Mouse (Mus musculus) mesoderm, embryonic 11.5 days (tissue): ENCODE measurements at regions not wholly inside any gene's neighbourhood (a gene's known extent, or its start where the extent isn't known, plus 50 kb on each side); places are given as distances from the start of the nearest gene placed in this dataset.

Source experiments
- DNase-seq: peaks from one replicate; pipeline ENCODE4 v3.0.0-alpha.2; 2012; ENCODE audit warnings: low read depth, low spot score

DNA sequence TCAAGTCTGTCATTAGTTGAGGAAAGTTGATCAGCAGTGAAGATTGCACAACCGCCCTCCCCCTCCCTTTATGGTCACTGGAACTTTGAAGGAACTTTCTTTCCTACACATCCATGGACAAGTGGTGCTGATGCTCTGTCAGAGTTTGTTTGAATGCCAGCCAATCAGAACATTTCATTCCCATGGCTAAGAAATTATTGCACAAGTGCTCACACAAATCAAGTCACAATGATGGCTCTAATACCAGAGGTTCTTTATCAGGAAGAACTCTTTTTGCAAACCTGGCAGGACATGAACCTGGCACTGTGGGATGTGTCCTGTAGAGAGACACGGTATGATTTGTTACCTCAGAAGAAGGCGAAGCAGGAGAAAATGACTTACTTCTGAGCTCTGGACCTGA is 54.3 kb upstream of the Spry2 start:
- no peak for DNase-seq

DNA sequence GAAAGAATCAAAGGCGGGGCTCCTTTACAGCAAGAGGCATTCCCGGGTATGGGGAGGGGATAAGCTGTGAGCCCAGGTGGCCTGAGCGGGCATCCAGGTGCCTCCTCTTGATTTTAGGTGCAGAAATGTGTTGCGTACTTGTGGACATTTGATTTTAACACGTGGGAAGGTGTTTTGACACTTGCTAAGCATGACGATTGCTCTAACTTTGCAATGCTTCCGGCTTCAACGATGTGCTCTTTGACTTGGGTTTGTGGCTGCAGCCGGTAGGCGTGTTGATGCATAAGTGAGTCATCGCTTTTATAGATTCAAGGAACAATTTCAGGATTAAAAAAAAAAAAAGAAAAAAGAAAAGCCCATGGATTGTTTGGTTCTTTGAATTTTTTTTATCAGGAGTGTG is 58.5 kb upstream of the Spry2 start:
- no peak for DNase-seq

DNA sequence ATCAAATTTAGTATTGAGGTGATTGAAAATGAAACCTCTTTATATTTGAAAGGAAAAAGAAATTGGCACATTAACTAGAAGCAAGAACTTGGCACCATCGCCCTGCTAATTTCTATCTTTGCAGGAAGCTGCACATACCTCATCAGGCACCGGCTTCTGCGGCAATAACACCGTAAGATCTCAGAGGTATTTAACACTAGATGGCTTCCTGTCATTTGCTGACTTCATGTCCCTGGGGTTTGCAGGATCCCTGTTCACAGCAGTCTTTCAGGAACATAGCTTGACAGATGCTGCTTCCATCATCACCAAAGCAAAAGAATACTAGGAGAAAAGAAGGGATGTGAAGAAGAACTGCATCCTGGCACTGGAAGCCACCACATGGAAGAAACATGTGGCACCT is 60.2 kb upstream of the Spry2 start:
- no peak for DNase-seq

DNA sequence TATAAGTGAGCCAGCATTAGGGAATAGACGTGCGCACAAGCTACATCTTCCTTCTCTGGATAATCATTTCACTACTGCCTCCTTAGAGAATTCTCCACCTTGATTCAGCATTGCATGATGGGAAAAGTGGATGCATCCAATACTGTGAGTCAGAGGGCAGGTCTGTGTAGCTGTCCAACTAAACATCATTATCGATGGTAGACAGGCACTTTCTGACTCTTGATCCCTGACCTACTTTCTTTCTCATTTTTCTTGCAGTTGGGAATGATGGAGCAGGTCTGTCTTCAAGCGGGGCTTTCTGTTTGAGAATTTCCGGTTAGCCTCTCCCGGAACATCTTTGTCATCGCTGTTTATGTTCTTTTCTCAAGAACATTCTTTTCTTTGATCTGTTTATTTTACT is 61.4 kb upstream of the Spry2 start:
- no peak for DNase-seq

DNA sequence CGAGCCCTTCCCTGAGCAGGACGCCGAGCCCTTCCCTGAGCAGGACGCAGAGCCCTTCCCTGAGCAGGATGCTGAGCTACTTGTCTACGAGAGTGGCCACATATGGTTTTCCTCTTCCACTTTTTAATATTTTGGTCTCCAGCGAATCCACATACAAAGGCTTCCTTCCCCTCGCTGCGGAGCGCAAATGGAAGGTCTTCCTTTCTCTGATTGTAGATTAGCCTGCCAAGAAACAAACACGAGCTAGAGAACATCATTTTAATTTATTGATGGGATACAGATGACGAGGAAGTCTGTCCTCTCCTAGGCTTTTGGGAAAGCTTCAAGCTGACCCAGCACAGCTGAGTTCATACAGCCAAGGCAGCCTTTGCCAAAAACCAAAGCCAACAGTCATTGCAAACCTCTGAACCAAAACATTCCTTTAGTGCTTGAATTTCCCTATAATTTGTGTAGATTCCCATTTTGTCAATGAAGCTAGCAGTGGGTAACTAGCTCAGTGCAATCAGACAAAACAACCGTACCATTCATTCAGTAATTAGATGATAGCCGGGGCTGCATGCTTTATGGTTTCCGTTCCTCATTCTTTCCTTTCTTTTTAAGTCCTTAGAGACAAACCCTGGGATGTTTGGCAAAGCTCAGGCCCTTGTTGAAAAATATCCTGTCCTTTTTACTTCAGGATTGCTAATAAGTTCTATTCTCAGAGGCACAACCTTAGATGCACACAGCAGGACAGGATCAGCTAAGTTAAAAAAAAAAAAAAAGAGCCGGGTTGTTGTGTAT is 83.1 kb upstream of the Spry2 start:
- DNase-seq: peak; percentile 11

DNA sequence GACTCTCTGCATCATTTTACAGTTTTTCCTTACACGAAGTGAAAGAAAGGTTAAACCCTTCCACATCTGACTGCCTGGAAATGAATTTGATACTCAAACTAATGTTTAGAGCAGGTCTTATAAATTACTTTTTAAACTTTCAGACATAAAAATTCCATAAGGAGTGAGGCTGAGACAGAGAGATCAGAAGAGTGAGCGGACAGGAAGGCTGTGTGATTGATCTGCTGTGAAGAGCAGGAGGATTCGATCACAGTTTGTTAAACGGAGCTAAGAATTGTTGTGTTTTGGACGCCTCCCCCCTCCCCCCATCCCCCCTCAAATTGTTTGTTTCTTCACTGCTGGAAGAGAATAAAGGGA is 83.7 kb upstream of the Spry2 start:
- DNase-seq: no peak

DNA sequence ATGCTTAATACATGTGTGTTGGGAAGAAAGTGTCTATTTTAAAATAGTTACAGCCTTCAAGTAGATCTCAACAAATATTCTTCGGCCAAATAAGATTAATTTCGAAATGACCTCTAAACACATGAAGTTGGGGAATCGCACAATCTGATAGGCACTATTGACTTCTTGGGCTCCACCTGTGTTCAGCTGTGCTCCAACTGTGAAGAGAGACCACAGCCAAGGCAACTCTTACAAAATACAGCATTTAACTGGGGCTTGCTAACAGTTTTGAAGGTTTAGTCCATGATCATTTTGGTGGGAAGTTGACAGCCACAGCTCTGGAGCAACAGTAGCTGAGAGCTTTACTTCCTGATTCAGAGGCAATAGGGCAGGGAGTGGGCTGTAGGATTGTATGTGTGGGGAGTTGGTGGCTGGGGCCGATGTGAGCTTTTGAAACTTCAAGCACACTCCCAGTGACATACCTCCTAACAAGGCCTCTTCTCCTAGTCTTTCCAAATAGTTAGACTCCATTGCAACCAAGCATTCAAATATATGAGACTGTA is 90.8 kb upstream of the Spry2 start:
- no peak for DNase-seq

DNA sequence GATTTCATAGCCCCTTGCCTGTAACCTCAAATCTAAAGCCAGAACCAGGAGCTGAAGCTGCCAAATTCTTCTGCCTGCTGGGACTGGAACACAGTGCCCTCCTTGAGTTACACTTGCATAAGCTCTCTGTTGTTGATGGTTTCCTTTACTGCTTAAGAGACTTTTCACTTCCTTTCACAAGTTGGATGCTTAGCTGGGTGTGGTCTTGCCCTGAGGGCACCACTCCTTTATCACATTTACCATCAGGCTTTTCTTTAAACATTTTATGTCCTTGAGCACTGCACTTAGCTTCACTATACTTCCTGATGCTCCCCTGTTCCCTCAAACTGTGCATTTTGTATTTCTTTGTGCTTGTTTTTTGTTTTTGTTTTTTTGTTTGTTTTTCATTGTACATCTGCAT is 92.1 kb upstream of the Spry2 start:
- no peak for DNase-seq

DNA sequence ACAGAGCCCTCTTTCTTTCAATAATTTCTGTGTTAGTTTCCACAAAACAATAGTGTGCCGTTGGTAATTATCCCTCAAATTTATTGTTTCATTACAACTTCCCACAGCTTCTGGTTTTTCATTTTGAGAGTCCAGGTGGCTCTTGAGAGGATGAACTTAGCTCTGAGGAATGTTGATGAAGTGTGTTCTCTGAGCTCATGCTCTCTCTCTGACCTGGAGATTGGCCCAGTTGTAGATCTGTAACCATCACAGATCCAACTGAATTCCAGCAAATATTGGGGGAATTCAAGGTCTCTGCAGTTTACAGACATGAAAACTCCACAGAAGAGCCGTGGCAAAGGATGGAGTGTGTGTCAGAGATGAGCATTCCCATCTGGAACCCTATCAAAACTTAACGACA is 96.5 kb upstream of the Spry2 start:
- DNase-seq: no peak

DNA sequence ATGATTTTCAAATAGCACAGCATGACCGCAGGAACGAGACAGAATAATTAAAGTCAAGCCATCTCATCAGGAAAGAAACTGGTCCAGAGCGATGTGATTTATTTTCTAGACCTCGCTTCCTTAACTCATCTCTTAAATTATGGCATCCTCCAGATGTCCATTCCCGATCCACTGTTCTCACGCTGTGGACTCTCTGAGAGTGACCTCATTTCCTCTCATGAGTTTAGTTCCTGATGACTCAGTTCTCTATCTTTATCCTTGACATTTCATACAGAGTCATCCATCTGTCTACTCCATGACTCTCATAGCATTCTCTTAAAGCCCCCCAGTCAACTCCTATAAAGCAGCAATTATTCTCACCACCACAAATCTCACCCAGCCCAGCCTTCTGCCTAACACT is 103.2 kb upstream of the Spry2 start:
- peak; percentile 22 for DNase-seq

DNA sequence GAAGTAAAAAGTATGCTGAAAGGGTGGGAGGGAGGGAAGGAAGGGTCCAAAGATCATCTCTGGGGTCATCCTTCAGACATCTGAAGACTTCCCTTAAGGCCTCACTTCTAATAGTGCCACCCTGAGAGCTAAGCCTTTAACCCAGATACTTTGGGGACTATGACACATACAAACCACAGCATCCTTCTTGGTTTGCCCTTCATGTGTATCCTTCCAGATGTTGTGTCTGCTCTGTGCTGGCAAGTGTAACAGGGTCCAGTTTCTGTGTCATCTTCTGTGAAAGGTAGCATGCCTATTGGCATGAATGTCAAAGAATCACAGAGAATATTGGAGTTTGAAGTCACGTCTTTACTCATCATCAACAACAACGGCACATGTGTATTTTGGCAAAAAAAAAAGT is 98.2 kb upstream of the Trim52 start:
- no peak for DNase-seq

DNA sequence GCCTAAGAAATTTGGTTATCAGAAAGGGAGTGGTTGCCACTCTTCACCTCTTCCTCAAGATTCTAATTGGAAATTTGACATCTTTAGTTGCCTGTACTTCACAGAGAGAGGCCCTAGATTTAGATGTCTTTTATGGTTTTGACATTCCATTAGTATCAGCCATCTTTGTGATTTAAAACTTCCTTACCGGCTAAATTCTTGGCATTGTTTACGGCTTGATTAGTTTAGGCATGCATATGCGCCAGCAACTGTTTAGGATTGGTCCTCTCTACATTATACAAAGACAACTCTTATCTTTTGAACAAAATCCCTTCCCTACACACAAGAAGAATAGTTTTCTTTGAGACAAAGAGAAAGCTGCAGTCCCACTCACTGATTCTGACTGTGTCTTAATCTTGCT is 97.0 kb upstream of the Trim52 start:
- DNase-seq: no peak

DNA sequence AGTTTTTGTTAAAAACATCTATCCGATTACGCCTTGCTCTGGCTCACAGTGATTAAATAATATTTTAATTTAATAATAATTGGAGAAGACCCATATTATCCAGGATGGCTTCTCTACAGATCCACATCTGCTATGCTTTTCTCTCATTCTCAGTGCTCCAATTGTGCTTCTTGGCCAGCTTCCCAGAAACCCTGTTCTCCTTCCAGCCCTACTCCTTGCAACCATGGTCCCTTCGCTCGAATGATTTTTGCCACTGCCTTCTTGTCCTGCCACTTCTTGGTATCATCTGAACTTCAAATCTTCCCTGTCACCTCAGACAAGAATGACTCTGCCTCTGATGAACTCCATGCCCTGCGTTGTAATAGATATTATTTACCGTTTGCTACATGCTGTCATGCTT is 95.0 kb upstream of the Trim52 start:
- no peak for DNase-seq

DNA sequence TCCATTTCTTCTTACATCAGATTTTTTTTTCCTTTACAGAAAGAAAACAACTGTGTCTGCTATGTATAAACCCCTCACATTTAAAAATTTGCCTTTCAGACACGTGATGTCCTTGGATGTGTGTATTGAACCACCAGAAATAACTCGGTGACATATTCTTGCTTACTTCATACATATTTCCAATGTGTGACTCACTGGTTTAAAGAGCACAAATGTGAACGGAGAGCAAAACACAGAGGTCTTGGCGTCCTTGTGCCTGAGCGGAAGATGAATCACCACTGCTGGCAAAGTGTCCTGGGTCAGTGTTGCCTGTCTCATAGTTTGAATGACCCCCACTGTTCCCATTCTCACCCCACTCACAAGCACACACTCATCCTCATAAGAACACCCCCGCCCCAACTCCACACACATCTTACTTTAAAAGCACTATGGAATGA is 94.0 kb upstream of the Trim52 start:
- DNase-seq: no peak

DNA sequence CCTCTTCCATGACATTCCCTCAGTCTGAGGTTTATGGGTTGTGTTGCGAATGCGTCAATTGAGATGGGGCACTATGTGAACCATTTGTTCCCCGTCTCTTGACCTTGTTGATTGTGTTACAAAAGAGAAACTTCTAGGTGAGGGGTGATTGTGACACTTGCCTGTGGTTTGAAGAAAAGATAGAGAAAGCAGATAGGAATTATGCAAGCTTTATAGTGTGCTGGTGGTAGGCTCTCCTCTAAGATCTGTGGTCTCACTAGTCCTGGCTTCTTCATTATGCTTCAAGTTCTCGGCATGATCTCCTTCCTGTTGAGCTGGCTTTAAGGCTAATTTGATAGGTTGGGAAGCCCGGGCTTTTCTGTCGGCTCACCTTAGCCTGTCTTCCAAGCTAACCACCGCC is 83.2 kb upstream of the Trim52 start:
- DNase-seq: no peak

DNA sequence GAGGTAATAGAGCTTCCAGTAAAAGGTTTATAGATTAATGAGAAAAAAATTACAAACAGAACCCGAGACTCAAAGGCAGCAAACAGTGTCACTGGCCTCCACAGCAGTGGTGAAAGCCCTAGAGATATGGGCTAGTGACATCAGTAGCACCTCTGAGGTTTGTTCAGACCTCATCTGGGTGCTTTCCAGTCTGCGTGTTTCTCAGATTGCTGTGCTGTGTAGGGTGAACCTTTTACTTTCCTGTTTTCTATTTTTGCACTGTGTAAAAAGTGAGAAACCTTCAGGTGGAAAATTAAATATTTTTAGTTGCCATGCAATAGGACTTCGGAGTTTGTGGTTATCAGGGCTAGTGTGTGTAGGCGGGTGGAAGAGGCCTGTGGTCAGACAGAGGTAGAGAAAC is 79.2 kb upstream of the Trim52 start:
- DNase-seq: no peak

DNA sequence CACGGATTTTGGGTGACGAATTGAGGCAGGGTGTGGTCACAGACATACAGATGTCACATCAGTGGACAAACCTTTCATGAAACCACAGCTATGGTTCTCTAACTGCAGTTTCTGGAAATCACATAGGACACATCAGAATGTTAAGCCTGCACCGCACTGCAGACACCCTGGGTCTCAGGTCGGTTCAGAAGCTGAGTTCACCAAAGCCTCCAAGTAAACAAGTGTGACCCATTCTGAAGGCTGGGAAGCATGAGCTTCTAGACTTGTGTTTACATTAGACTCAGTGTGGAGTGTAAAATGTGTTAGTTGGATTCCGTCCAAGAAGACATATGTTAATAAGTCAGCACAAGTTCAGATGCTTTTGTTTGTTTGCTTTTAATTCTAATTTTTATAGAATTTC is 78.3 kb upstream of the Trim52 start:
- no peak for DNase-seq

DNA sequence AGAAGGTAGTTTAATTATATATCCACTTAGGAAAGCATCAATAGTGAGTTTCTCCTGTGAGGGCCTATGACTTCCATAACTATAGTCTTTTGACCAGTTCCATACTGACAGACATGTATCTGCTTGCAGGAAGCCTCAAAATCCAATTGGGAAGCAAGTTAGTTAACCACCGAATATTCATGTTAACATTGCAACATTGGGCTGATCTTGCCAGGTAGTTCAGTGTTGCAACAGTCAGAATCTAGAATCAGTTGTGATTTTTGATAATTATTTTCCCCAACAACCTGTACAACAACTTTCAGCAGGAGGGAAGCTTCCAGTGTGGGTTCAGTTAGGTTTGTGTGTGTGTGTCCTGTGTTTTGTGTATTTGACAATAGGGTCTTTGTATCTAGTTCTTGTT is 74.9 kb upstream of the Trim52 start:
- DNase-seq: no peak

DNA sequence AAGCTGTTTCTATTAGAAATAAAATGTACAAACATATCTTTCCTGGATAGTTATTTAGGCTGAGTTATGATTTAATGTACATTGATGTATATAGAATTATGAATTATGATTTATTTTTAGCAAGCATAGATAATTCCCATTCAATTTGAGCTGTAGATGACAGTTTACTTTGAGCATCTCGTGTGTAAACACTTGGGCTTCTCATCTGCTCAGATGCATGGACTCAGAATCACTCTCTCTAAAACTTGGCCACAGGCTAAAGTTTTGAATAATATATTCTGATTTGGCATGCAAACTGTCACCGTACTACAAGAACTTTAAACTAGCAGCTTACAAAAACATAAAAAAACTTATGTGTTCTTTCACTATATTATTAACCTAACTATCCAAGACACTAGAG is 72.2 kb upstream of the Trim52 start:
- no peak for DNase-seq

DNA sequence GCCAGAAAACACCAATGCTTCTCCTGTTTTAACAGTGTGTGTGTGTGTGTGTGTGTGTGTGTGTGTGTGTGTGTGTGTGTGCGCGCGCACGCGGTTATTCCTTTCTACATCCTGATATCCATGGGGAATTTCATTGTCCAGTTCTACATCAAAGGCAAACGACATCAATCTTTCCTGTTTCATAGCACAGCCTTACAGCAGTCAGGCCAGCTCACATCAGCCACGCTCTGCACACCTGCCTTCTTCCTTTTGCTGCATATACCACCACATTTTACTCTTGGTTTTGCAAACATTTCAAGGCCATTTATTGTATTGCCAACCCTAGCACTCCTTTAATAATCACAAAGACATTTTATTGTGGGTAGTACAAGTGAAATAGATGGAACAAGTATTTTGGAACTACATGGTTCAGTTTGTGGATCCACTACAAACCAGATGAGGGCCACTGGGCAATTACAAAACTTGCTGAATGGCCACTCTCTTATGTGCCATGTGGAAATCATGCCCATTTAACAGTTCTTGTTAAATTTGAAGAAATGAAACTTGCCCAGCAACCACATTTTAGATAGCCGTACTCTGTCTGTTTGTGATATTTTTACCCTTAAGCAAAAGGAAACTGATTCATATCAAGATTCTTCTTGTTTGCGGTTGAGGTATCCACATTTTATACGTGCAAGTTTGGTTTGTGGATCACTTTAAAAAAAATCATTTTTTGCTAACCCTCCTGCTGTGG is 70.9 kb upstream of the Trim52 start:
- DNase-seq: no peak

DNA sequence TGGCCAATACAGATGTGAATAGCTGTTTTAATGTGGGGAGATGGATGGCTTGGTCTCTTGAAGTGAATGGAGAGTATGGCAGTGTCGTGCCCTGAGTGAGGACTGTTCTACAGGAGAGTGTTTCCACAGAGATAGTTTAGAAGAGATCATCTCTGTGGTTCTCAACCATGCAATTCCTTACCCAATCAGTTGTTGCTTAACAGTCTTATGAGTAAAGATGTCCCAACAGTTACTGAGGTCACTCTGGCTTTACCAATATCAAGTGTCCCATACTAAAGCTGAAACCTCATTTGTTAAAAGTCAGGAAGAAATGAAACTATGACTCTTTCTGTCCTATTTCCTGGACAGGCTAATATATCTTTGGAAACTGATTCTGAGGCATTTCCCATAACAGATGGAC is 61.7 kb upstream of the Trim52 start:
- DNase-seq: no peak

DNA sequence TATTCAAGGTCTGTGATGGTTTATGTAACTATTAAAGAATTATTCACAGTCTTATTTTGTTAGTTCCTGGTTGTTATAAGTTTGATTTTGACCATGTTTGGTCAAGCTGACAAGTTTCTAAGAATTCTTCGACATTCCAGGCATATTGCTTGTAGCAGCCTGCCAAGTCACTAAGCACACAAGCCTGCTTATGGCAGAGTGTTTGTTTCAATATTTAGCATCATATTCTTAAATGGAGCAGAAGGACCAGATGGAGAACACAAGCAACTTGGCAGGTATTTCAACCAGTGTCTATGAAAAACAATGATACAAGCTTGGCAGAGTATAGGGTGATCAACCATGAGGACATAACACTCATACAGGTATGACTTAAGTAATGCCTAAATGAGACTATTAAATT is 55.8 kb upstream of the Trim52 start:
- no peak for DNase-seq
